ENCODE assay signal across 18 mouse cellular contexts in the genomic region with DNA sequence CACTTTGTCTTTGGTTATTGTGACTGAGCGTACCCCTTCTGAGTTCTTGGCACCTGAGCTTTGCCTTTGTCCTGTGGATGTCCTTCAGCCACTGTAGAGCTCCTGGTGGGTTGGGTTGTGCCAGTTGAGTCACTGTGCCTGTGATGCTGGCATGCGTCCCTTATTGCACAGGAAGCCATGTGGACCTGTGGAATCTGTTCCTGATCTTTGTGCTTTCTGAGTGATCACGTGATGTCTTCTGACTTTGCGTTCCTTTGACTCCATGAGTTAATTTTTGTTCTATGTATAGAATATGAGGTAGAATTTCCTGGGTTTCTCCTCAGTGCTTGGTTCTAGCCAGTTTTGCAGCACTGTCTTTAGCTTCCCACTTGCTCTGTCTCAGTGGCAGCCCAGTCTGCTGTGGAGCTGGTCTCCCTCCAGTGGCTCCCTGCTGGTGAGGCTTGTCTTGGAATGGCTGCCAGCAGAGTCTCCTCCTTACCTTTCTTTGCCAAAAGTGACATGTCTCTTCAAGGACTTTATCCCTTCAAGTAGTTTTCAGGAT. TPM values are rescaled to one million over a fixed set of nuclear protein-coding genes. Genes with fewer than 3 reads are reported as not detected.
DNase-seq lines count a peak whose midpoint lies in the region; ATAC-seq and TF ChIP-seq lines count a peak whose summit lies in the region.
"Had no signal": no experiment of that assay in that cellular context is flagged by ENCODE, and none has a peak within 500 bp of the region (broad histone marks: within the 10 kb centered on the region; RNA-seq: fewer than 3 reads in every experiment).

No protein-coding gene starts in this region.

- peak; percentile 25; the same call in 1 of the 2 replicates for TF ChIP-seq CTCF in kidney, adult 2 months (conservative IDR thresholded peaks at IDR 0.05; ENCODE audit: insufficient read depth, insufficient read length, low read depth, low read length)
- no peak for TF ChIP-seq CTCF in bone marrow macrophage, adult 2 months (IDR thresholded peaks at IDR 0.05; ENCODE audit: low read depth, low read length)

- no peak overlapping the region for H3K4me3 ChIP-seq in heart, embryonic 11.5 days (ENCODE audit: low read depth, low read length)
- no peak overlapping the region for H3K4me3 ChIP-seq in kidney, adult 2 months (ENCODE audit: insufficient read depth, low read depth, low read length)
- no peak overlapping the region for H3K4me3 ChIP-seq in kidney, embryonic 14.5 days (ENCODE audit: low read length)
- no peak overlapping the region for H3K4me3 ChIP-seq in bone marrow macrophage, adult 2 months (ENCODE audit: insufficient read depth, low read length)
- H3K4me3 ChIP-seq: forebrain, embryonic 10.5 days; limb, embryonic 12.5 days; midbrain, embryonic 15.5 days; neural tube, embryonic 13.5 days had no signal

- H3K36me3 ChIP-seq in heart, embryonic 11.5 days (ENCODE audit: control insufficient read depth, insufficient read depth, low read length), result peaks cover 9% of the 10 kb centered on the region; the same call in 1 of the 2 replicates
- H3K36me3 ChIP-seq in kidney, adult 2 months (ENCODE audit: control insufficient read depth, insufficient read depth, low read length), result 0 out of 2 replicates have a peak, but pooled peaks cover 3% of the 10 kb centered on the region
- peaks cover 29% of the 10 kb centered on the region for H3K36me3 ChIP-seq in kidney, embryonic 14.5 days (ENCODE audit: control insufficient read depth, insufficient read depth, low read length)

- TF ChIP-seq POLR2A in kidney, adult 2 months (IDR thresholded peaks at IDR 0.05; ENCODE audit: low read depth, low read length), result no peak
- no peak for TF ChIP-seq POLR2A in bone marrow macrophage, adult 2 months (IDR thresholded peaks at IDR 0.05; ENCODE audit: borderline replicate concordance, low read depth, low read length)

- no peaks in the 10 kb centered on the region for H3K9me3 ChIP-seq in heart, embryonic 11.5 days (replicated peaks; ENCODE audit: control insufficient read depth, low read length)
- H3K9me3 ChIP-seq in kidney, embryonic 14.5 days (ENCODE audit: control insufficient read depth, low read length), result no peaks in the 10 kb centered on the region
- H3K9me3 ChIP-seq: midbrain, embryonic 15.5 days; neural tube, embryonic 13.5 days had no signal

- DNase-seq in heart, adult 18-20 months, result peak; percentile 28 to 40
- peak; percentile 92 for DNase-seq in kidney, adult 2 months
- DNase-seq in 3134 (ENCODE audit: extremely low read depth, insufficient read length, low spot score), result peak; percentile 46
- DNase-seq in spleen, adult 12 weeks (ENCODE audit: low spot score), result no peak
- DNase-seq in cerebellum, adult 18-20 months, result no peak
- DNase-seq: gastrocnemius, postnatal 10 days; layer of hippocampus, adult 9-11 months; lung, embryonic 14.5 days had no signal

- H3K27me3 ChIP-seq in heart, embryonic 11.5 days (ENCODE audit: control insufficient read depth, insufficient read depth, low read length), result no peaks in the 10 kb centered on the region
- no peaks in the 10 kb centered on the region for H3K27me3 ChIP-seq in kidney, adult 2 months (replicated peaks; ENCODE audit: control insufficient read depth, insufficient read depth, low read length)
- H3K27me3 ChIP-seq in kidney, embryonic 14.5 days (ENCODE audit: control insufficient read depth, insufficient read depth, low read length), result no peaks in the 10 kb centered on the region
- H3K27me3 ChIP-seq: CH12.LX; limb, embryonic 12.5 days; midbrain, embryonic 15.5 days; neural tube, embryonic 13.5 days; Patski had no signal

- H3K4me1 ChIP-seq in heart, embryonic 11.5 days (ENCODE audit: control insufficient read depth, insufficient read depth, low read length), result peaks cover 23% of the 10 kb centered on the region
- peaks cover 27% of the 10 kb centered on the region for H3K4me1 ChIP-seq in kidney, adult 2 months (ENCODE audit: control insufficient read depth, insufficient read depth, low read length)
- H3K4me1 ChIP-seq in kidney, embryonic 14.5 days (ENCODE audit: control insufficient read depth, insufficient read depth, low read length), result peaks cover 30% of the 10 kb centered on the region
- H3K4me1 ChIP-seq in bone marrow macrophage, adult 2 months (ENCODE audit: control insufficient read depth, insufficient read depth, low read length), result peaks cover 35% of the 10 kb centered on the region

- no peak overlapping the region for H3K27ac ChIP-seq in heart, embryonic 11.5 days (ENCODE audit: low read depth, low read length)
- peak overlapping the region; percentile 71 for H3K27ac ChIP-seq in kidney, adult 2 months (ENCODE audit: insufficient read depth, low read depth, low read length)
- no peak overlapping the region for H3K27ac ChIP-seq in kidney, embryonic 14.5 days (ENCODE audit: low read depth, low read length)
- H3K27ac ChIP-seq in bone marrow macrophage, adult 2 months (ENCODE audit: insufficient read depth, low read depth, low read length), result peak overlapping the region; percentile 28
- H3K27ac ChIP-seq: forebrain, embryonic 10.5 days; hindbrain, embryonic 14.5 days; limb, embryonic 12.5 days; midbrain, embryonic 15.5 days; neural tube, embryonic 13.5 days had no signal

- no peak for ATAC-seq in heart, embryonic 11.5 days (replicated peaks; ENCODE audit: insufficient number of reproducible peaks, low FRiP score, low TSS enrichment)
- ATAC-seq in kidney, embryonic 14.5 days (ENCODE audit: low FRiP score, low TSS enrichment), result no peak
- ATAC-seq: midbrain, embryonic 15.5 days; Patski had no signal

- no peak overlapping the region for H3K4me2 ChIP-seq in heart, embryonic 11.5 days
- H3K4me2 ChIP-seq in kidney, embryonic 14.5 days (replicated peaks; ENCODE audit: low read depth, low read length), result no peak overlapping the region
- H3K4me2 ChIP-seq: hindbrain, embryonic 14.5 days; limb, embryonic 12.5 days; lung, embryonic 14.5 days; midbrain, embryonic 15.5 days; neural tube, embryonic 13.5 days had no signal

- WGBS in heart, embryonic 11.5 days (ENCODE audit: insufficient replicate concordance), result 93% methylated on average over 4 of the region's 4 CpGs
- 50% methylated on average over 4 of the region's 4 CpGs for WGBS in kidney, adult 2 months
- WGBS in kidney, embryonic 14.5 days, result 92% methylated on average over 4 of the region's 4 CpGs

- H3K9ac ChIP-seq in heart, embryonic 11.5 days (ENCODE audit: low read depth, low read length), result no peak overlapping the region
- no peak overlapping the region for H3K9ac ChIP-seq in kidney, embryonic 14.5 days (ENCODE audit: low read depth, low read length)
- H3K9ac ChIP-seq: hindbrain, embryonic 14.5 days; limb, embryonic 12.5 days; lung, embryonic 14.5 days; midbrain, embryonic 15.5 days; neural tube, embryonic 13.5 days had no signal

RNA-seq across cellular contexts. Expression of gene Aspscr1, which starts 19.8 kb away (rescaled TPM):
- total RNA-seq in heart, adult 18-20 months (2021), result 10 to 100 TPM; 28.5 to 31.3 TPM
- 93.9 and 103 TPM in 2 replicates for polyA plus RNA-seq in heart, embryonic 11.5 days (2014; fragmentation: Nextera tagmentation; extraction: Ambion mirVana)
- 105 and 106 TPM in 2 replicates for polyA plus RNA-seq in kidney, adult 2 months (2012; rRNA removed)
- 107 and 124 TPM in 2 replicates for polyA plus RNA-seq in kidney, embryonic 14.5 days (2014; fragmentation: Nextera tagmentation; extraction: Ambion mirVana)
- 42.8 and 50.5 TPM in 2 replicates for polyA plus RNA-seq in bone marrow macrophage, adult 2 months (2012; ENCODE audit: insufficient read depth, insufficient read length, missing spikeins)

RNA-seq across cellular contexts. Expression of gene Cenpx, which starts 21.0 kb away (rescaled TPM):
- 10 to 100 TPM; 32.5 to 34.2 TPM for total RNA-seq in heart, adult 18-20 months (2021)
- polyA plus RNA-seq in heart, embryonic 11.5 days (2014; fragmentation: Nextera tagmentation; extraction: Ambion mirVana), result 114 and 129 TPM in 2 replicates
- polyA plus RNA-seq in kidney, adult 2 months (2012; rRNA removed), result 157 and 166 TPM in 2 replicates
- polyA plus RNA-seq in kidney, embryonic 14.5 days (2014; fragmentation: Nextera tagmentation; extraction: Ambion mirVana), result 157 and 195 TPM in 2 replicates
- polyA plus RNA-seq in bone marrow macrophage, adult 2 months (2012; ENCODE audit: insufficient read depth, insufficient read length, missing spikeins), result 109 and 110 TPM in 2 replicates

RNA-seq across cellular contexts. Expression of gene Lrrc45, which starts 21.2 kb away (rescaled TPM):
- 1 to 10 TPM; 3.8 to 4.3 TPM for total RNA-seq in heart, adult 18-20 months (2021)
- polyA plus RNA-seq in heart, embryonic 11.5 days (2014; fragmentation: Nextera tagmentation; extraction: Ambion mirVana), result 21.8 and 23.2 TPM in 2 replicates
- 17.5 and 19.5 TPM in 2 replicates for polyA plus RNA-seq in kidney, adult 2 months (2012; rRNA removed)
- 41.9 and 43.1 TPM in 2 replicates for polyA plus RNA-seq in kidney, embryonic 14.5 days (2014; fragmentation: Nextera tagmentation; extraction: Ambion mirVana)
- polyA plus RNA-seq in bone marrow macrophage, adult 2 months (2012; ENCODE audit: insufficient read depth, insufficient read length, missing spikeins), result 34.3 and 46.1 TPM in 2 replicates

RNA-seq across cellular contexts. Expression of gene Rac3, which starts 28.7 kb away (rescaled TPM):
- 1 to 10 TPM; 1.1 to 1.3 TPM for total RNA-seq in heart, adult 18-20 months (2021)
- 1.7 and 3.0 TPM in 2 replicates for polyA plus RNA-seq in heart, embryonic 11.5 days (2014; fragmentation: Nextera tagmentation; extraction: Ambion mirVana)
- 14.5 and 17.0 TPM in 2 replicates for polyA plus RNA-seq in kidney, adult 2 months (2012; rRNA removed)
- polyA plus RNA-seq in kidney, embryonic 14.5 days (2014; fragmentation: Nextera tagmentation; extraction: Ambion mirVana), result 5.0 and 28.7 TPM in 2 replicates
- polyA plus RNA-seq in bone marrow macrophage, adult 2 months (2012; ENCODE audit: insufficient read depth, insufficient read length, missing spikeins), result 14.3 and 18.1 TPM in 2 replicates

RNA-seq across cellular contexts. Expression of gene Notum, which starts 31.6 kb away (rescaled TPM):
- total RNA-seq in heart, adult 18-20 months (2021), result under 1 TPM in 1 of 2 experiments, not detected in 1; 0.33 TPM
- 1.4 and 1.5 TPM in 2 replicates for polyA plus RNA-seq in heart, embryonic 11.5 days (2014; fragmentation: Nextera tagmentation; extraction: Ambion mirVana)
- 25.5 and 26.1 TPM in 2 replicates for polyA plus RNA-seq in kidney, adult 2 months (2012; rRNA removed)
- 6.9 and 9.9 TPM in 2 replicates for polyA plus RNA-seq in kidney, embryonic 14.5 days (2014; fragmentation: Nextera tagmentation; extraction: Ambion mirVana)
- not detected in 2 replicates for polyA plus RNA-seq in bone marrow macrophage, adult 2 months (2012; ENCODE audit: insufficient read depth, insufficient read length, missing spikeins)
- total RNA-seq: CH12.LX had no signal

Comparison
In these comparisons a context has a peak if more than half of its experiments do, and no peak if none do; other contexts are left out.
1. H3K27ac ChIP-seq: peak in kidney, adult 2 months (single experiment) and bone marrow macrophage, adult 2 months (single experiment); none in heart, embryonic 11.5 days (single experiment) and kidney, embryonic 14.5 days (single experiment).
2. DNase-seq: peak in heart, adult 18-20 months (2 of 2), kidney, adult 2 months (single experiment) and 3134 (single experiment); none in spleen, adult 12 weeks (single experiment) and cerebellum, adult 18-20 months (0 of 2).